Mouse (Mus musculus) gastrocnemius, adult 8-10 months (tissue): ENCODE data around the gene Tll2. TPM values are rescaled to one million over a fixed set of nuclear protein-coding genes. Genes with fewer than 3 reads are reported as not detected.

Source experiments
- DNase-seq, 2 experiments: peaks; one replicate each; pipeline ENCODE4 v3.0.0; 2022; ENCODE audit warnings: low spot score in 2 of 2
- total RNA-seq, 4 experiments: library from RNA; stranded (reverse); gene quantifications; 2 replicates each; pipeline ENCODE4 v1.2.4; 2022

Tll2 gene
- under 1 TPM in 1 of 4 experiments, not detected in 3; 0.07 TPM for total RNA-seq

DNA sequence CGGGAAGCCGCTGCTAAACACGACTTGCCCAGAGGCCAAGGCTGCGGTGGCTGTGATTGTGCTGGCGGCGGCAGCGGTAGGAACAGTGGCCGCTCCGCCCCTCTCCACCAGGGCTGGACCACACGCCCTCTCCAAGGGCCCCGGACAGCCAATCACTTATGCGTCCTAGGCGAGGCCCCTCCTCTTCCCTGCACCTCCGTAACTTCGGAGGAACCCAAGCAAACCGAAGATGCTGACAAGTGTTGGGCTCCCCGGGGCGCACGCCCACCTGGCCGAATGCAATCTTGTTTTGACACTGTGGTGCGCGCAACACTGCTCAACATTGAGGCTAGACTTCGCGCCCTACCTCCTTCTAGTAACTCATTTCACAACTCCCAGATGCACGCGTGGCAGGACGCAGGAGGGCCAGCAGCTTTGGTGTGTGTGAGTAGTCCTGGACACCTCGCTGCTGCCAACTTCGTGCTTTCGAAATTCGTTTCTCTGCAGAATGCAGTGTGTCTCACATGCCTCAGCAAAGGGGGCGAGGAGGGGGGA, at the start of gene Tll2:
Gene Tll2 (minus strand): TSS at position 25 of the 534 bp plus-strand sequence.
- DNase-seq: peak in 1 of 2 experiments; percentile 22

GRCm38 (mm10) chr19:41254584-41254983, 47.9 kb upstream of the Tll2 start:
- DNase-seq: no peak

GRCm38 (mm10) chr19:41248968-41249367, 42.3 kb upstream of the Tll2 start:
- no peak for DNase-seq

DNA sequence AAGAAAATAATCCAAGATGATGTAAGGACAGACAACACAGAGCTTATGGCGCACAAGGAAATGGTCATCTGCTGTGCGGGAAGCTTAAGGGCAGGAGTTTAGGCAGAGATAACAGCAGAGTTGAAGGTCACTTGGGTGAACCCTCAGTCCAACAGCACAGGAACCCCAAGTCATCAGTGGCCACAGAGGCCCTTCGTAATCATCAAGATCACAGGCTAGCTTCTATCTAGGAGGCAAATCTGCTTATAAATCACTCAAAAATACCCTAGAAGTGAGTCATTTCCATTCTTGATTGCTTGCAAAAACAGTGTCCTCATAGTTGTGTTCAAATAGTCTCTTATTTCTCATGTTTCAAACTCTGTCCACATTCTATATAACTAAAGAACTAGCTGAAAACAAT, 41.6 kb upstream of the Tll2 start:
- no peak for DNase-seq

GRCm38 (mm10) chr19:41246271-41246670, 39.6 kb upstream of the Tll2 start:
- DNase-seq: no peak

GRCm38 (mm10) chr19:41244581-41244980, 37.9 kb upstream of the Tll2 start:
- DNase-seq: peak in 1 of 2 experiments; percentile 27

DNA sequence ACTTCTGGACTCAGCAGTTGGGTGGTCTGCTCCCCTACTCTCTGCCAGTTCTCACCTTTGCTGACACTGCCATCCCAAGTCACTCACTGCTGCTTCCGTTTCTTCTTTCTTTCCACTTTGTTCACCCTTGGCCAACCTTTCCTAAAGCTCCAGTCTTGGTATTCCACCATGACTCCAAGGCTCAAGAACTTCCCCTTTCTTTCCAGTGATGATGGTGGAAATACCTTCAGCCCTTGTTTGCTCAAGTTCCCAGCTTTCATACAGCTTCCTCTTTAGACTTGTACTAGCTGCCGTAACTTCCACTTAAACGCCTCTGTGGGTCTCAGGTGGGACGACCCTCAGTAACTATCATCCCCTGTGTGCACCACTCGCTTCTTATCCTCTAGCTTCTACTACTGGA, 35.4 kb upstream of the Tll2 start:
- no peak for DNase-seq

GRCm38 (mm10) chr19:41233698-41234097, 27.1 kb upstream of the Tll2 start:
- DNase-seq: no peak

DNA sequence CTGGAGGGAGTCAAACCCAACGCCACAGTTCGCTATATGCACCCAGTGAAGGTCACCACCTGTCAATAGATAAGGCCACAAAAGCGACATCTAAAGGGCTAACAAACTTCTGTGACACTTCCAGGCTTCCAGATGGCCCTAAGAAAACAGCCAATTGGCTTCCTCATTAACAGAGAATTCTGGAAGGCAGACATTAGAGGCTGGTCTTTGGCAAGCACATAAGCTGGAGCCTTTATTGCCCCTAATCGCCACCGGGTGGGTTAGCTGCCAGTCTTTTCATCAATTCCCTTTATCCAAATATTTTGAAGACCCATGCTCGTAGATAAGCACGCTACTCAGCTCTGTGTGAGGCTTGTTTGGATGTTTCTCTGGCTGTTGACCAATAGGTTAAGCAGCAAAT, 1.7 kb upstream of the Tll2 start:
- DNase-seq: no peak

- no peak for DNase-seq
Measured at GRCm38 (mm10) chr19:41206041-41206810, 409 bp downstream of the Tll2 start.

DNA sequence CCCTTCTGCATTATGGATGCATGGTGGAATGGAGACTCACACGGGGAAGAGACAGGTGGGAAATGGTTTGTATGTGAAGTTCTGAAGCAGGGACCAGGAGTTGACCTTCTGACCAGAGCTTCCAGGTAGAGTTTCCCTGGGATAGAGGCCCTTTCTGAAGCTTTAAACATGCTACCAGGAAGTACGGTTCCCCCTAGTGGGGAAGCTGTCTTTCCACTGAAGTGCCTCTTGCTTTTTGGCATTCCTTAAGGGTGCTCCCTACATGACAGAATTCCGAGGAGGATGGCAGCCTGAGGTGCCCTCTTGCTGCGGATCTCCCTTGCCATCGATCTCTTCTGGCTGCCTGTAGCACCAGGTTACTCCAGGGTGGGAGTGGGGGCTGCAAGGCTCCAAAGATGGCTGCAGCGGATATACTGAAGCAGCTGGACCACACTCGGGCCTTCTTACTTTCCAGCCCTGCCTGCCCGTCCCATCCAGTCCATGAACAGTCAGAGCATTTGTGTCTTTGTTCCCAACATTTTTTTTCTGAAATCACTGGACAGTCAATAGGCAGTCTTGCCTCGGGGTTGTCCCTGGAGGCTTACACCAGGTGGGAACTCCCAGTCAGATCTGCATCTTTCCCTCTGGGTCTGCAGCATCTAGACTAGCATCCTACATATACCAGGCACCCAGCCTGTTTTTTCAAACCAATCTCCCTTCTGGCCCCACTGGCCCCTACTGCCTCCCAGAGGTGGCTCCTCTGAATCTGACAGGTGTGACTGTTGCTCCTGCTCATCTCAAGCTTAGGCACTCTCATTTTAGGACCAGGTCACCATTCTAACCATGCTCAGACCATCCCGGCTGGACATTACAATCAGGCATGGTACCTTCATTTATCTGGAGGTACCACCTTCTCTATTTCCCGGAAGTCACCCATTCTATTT, 2.2 kb downstream of the Tll2 start:
- DNase-seq: no peak

GRCm38 (mm10) chr19:41197606-41198005, 9.0 kb downstream of the Tll2 start:
- DNase-seq: no peak

GRCm38 (mm10) chr19:41193379-41193778, 13.3 kb downstream of the Tll2 start:
- DNase-seq: no peak

- DNase-seq: no peak
Measured at GRCm38 (mm10) chr19:41192953-41193352, 13.7 kb downstream of the Tll2 start.

DNA sequence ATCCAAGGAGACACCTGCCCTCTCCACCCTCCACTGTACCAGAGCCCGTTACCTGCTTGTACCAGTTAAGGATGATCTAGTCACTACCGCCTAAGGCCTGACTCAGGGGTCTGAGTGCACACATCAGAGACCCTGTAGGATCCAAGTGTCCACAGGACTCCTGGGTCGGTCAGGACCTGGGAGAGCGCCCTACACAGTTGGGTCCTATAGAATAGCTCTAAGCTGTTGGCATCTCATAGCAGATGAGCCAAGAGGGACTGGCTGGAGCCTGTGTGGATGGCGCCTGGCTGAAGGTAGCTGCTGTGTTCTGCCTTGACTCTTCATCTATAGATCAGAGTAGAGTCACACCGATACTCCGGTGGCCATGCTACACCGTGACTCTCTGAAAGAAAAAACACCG, 14.9 kb downstream of the Tll2 start:
- no peak for DNase-seq

GRCm38 (mm10) chr19:41190876-41191434, 15.7 kb downstream of the Tll2 start:
- DNase-seq: no peak

DNA sequence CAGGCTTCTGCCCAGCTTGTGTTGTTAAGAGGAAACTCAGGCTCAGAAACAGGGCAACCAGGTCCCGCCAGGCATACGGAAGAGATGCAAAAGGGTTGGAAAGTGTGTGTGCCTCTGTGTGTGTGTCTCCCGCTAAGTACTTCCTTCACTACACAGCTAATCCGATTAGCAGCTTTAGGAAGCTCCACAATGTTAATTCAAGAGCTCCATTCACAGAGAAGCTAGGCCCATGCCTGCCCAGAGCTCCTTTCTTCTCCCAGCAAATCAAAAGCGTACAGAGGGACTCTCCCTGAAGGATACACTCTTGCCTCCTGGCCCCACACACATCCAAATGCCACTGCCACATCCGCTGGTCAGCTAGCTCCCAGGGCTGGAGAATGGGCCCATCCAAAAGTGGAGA, 29.3 kb downstream of the Tll2 start:
- no peak for DNase-seq

GRCm38 (mm10) chr19:41176881-41177280, 29.8 kb downstream of the Tll2 start:
- no peak for DNase-seq

GRCm38 (mm10) chr19:41165914-41166235, 40.8 kb downstream of the Tll2 start:
- DNase-seq: no peak

DNA sequence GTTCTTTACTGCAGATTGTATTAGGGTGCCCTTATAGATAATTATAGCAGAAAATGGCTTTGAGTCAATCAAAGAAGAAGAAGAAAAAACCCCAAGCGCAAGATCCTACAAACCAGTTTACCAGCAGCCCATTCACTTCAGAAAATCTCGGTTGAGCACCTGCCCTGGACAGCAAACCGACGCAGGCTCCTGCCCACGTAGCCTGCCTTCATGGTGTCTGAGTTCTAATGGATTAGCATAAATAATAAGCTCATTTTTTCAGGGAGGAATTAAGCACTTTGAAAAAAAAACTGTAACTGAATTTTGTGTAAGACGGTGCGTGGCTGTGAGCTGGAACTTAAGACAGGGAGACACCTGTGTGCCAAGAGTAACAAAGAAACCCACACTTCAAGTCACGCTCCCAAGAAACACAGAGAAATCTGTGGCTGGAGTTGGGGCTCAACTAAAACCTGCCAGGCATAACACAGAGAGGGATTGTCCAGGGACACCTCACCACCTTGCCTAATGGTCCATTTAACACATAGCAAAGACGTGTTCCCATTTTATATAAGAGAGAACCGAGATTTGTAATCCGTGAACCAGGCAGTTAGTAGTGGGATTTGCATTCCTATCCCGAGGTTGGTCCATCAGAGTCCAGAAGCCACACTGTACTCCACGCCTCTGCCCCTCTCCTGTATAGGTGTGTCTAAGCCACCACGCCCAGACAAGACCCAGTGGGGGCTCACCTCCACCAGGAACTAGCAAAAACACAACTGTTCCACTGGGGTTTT, 41.3 kb downstream of the Tll2 start:
- no peak for DNase-seq

DNA sequence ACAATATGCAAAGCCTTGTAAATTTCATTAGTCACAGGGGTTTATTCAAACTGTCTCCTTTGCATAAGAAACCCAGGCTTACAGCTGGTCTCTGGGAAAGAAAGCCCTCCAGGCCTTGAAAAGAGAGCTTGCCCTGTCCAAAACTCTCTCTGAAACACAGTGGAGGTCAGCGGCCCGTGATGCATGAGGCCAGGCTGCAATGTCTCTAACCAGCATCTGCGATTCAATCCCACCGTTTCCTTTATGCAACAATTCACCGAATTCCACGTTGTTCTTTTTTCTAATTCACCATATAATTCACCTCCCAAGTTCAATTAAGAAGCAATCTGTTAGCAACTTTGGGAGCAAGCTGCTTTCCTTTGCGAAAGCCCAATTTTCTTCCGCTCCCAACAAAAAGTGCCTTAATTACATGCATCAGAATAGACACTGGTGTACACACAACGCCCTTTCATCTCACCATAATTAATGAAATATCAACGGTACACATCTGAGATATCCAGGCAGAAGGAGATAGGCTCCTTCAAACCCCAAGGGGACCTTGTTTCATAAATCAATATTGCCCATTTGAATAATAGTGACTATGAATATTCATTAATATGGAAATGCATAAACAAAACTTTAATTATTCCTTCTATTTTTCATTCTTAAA, 42.1 kb downstream of the Tll2 start:
- DNase-seq: no peak
